Mouse (Mus musculus) limb, embryonic 14.5 days (tissue): Measurements from ENCODE around the gene Capn11. TPM values are rescaled to one million over a fixed set of nuclear protein-coding genes. Genes with fewer than 3 reads are reported as not detected.
A peak's percentile ranks its signal among the peaks of the same experiment; 100 is the strongest.

ENCODE experiments used
- ATAC-seq: fragments of 200-750 bp; cut with Nextera tagmentation; 2 replicates; pipeline ENCODE4 v1.8.0; 2017; ENCODE audit warnings: low read depth, moderate number of reproducible peaks, moderate TSS enrichment; ENCODE audit not compliant: low FRiP score
- DNase-seq: peaks from one replicate; pipeline ENCODE4 v3.0.0-alpha.2; 2015; ENCODE audit warnings: low spot score
- H3K27ac ChIP-seq: fragments of 300-500 bp; sonication (generic); replicated peaks from 2 replicates; pipeline ENCODE4 v1.5.1; 2014; ENCODE audit warnings: low read depth, mild to moderate bottlenecking, low read length, moderate library complexity, mixed read lengths
- H3K27me3 ChIP-seq: fragments of 300-500 bp; sonication (generic); 2 replicates; pipeline ENCODE4 v1.6.1; 2014; ENCODE audit warnings: low read length, mixed read lengths; ENCODE audit not compliant: control insufficient read depth, insufficient read depth
- H3K36me3 ChIP-seq: fragments of 300-500 bp; sonication (generic); 2 replicates; pipeline ENCODE4 v1.6.1; 2014; ENCODE audit warnings: mild to moderate bottlenecking, low read length, moderate library complexity, mixed read lengths; ENCODE audit not compliant: control insufficient read depth, insufficient read depth
- H3K4me1 ChIP-seq: fragments of 300-500 bp; sonication (generic); 2 replicates; pipeline ENCODE4 v1.6.1; 2014; ENCODE audit warnings: antibody characterized with exemption, low read length, mixed read lengths; ENCODE audit not compliant: control insufficient read depth, insufficient read depth
- H3K4me2 ChIP-seq: fragments of 300-500 bp; sonication (generic); replicated peaks from 2 replicates; pipeline ENCODE4 v1.6.1; 2014; ENCODE audit warnings: low read depth, mild to moderate bottlenecking, low read length, moderate library complexity; ENCODE audit not compliant: severe bottlenecking
- H3K4me3 ChIP-seq: fragments of 300-500 bp; sonication (generic); replicated peaks from 2 replicates; pipeline ENCODE4 v1.5.1; 2014; ENCODE audit warnings: low read length
- H3K9ac ChIP-seq: fragments of 300-500 bp; sonication (generic); 2 replicates; pipeline ENCODE4 v1.6.1; 2014; ENCODE audit warnings: mild to moderate bottlenecking, low read depth, low read length, moderate library complexity; ENCODE audit not compliant: severe bottlenecking
- H3K9me3 ChIP-seq: fragments of 300-500 bp; sonication (generic); 2 replicates; pipeline ENCODE4 v1.6.1; 2016; ENCODE audit warnings: low read length; ENCODE audit not compliant: control insufficient read depth
- POLR2A ChIP-seq: fragments of 200-500 bp; IDR thresholded peaks from 2 replicates; pipeline ENCODE4 v1.8.0; 2012; ENCODE audit warnings: inconsistent platforms, mild to moderate bottlenecking, moderate library complexity, borderline replicate concordance; ENCODE audit not compliant: insufficient read depth, insufficient read length; ENCODE audit errors: extremely low read depth
- WGBS: fragments of 180-500 bp; shearing (Covaris S2); extraction: QIAGEN DNeasy Blood & Tissue Kit; methylation state at CpG from one replicate; pipeline ENCODE4 v1.1.7; 2014; 5-methylcytosine and 5-hydroxymethylcytosine counted together
- polyA plus RNA-seq, 2 experiments: library from polyadenylated mRNA; depleted of rRNA in 1 of 2; stranded (reverse) in 1 of 2; unstranded in 1 of 2; fragments of >200 nt; fragmentation: Nextera tagmentation in 1 of 2; extraction: Ambion mirVana in 1 of 2; gene quantifications; 2 replicates each; pipeline versions ENCODE4 v1.2.1 to v1.2.3; 2012 to 2014

Gene Capn11
- polyA plus RNA-seq, 2 experiments: 0.03 TPM; not detected in 1

GRCm38 (mm10) chr17:45617655-45618054 is 41.5 kb downstream of the Capn11 start:
- no peak overlapping the region for H3K4me2 ChIP-seq
- no peaks in the 10 kb centered on the region for H3K27me3 ChIP-seq
- no peak overlapping the region for H3K9ac ChIP-seq
- no peak for ATAC-seq
- no peaks in the 10 kb centered on the region for H3K9me3 ChIP-seq
- H3K36me3 ChIP-seq: no peaks in the 10 kb centered on the region
- WGBS: 89% methylated on average over 6 of the region's 6 CpGs
- H3K4me1 ChIP-seq: peaks cover 10% of the 10 kb centered on the region
- DNase-seq: no peak
- H3K4me3 ChIP-seq: no peak overlapping the region
- no peak overlapping the region for H3K27ac ChIP-seq
- no peak for TF ChIP-seq POLR2A

- H3K27ac ChIP-seq: no peak overlapping the region
- no peak overlapping the region for H3K4me2 ChIP-seq
- H3K4me1 ChIP-seq: peaks cover 10% of the 10 kb centered on the region
- no peaks in the 10 kb centered on the region for H3K36me3 ChIP-seq
- ATAC-seq: no peak
- H3K27me3 ChIP-seq: no peaks in the 10 kb centered on the region
- no peak for DNase-seq
- H3K4me3 ChIP-seq: no peak overlapping the region
- whole genome bisulfite sequencing: 78% methylated on average over 3 of the region's 3 CpGs
- no peaks in the 10 kb centered on the region for H3K9me3 ChIP-seq
- no peak overlapping the region for H3K9ac ChIP-seq
- TF ChIP-seq POLR2A: no peak
Observed at GRCm38 (mm10) chr17:45616679-45617078, 42.4 kb downstream of the Capn11 start.

DNA sequence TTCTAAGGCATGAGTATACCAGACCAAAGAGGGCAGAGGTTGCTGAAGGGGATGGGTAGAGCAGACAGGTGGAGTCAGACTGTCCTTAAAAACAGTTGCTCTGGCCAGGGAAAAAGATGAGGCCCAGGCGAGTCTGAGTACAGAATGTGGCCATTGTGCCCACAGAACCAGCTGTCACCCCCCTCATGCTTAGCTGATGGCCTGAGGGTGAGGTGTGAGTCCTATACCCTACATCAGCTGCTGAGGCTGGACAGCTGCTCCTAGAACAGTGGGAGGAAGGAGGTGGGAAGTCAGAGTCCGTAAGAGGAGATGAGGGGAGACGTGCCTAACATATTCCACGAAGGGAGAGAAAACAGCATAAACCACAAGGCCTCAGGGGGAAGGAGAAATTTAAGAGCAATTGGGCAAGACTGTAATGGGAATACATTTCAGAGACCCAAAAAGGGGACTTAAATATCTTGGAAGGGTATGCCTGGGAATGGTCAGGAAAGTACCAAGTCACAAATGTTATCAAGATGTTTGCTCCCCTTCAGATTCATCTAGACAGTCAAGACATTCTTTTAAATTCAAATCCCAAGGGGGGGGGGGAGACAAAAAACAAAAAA is 43.0 kb downstream of the Capn11 start:
- Histone ChIP-seq H3K9me3 (no peaks in the 10 kb centered on the region), H3K4me1 (peaks cover 10% of the 10 kb centered on the region), H3K4me3 (no peak overlapping the region), H3K27me3 (no peaks in the 10 kb centered on the region), H3K36me3 (no peaks in the 10 kb centered on the region), H3K9ac (no peak overlapping the region), H3K4me2 (no peak overlapping the region), H3K27ac (no peak overlapping the region)
- WGBS: 51% methylated on average over 4 of the region's 4 CpGs
- TF ChIP-seq POLR2A: no peak
- DNase-seq (no peak), ATAC-seq (peak; percentile 60; the same call in 1 of the 2 replicates)

DNA sequence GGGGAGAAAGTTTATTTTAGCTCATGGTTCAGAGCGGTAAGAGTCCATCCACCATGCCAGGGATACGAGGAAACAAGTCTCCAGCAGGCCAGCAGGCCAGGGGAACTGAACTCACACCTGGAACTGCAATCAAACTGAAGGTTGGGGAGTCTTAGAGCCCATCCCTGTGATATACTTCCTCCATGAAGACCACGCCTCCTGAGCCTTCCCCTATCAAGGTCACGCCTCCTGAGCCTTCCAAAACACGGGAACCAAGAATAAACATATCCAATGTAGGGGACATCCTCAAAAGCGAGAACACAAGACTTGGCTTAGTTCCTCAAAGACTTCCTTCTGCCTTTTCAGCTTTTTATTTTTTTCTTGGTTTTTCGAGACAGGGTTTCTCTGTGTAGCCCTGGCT is 46.2 kb downstream of the Capn11 start:
- 88% methylated on average over 7 of the region's 7 CpGs for WGBS
- ATAC-seq: no peak

DNA sequence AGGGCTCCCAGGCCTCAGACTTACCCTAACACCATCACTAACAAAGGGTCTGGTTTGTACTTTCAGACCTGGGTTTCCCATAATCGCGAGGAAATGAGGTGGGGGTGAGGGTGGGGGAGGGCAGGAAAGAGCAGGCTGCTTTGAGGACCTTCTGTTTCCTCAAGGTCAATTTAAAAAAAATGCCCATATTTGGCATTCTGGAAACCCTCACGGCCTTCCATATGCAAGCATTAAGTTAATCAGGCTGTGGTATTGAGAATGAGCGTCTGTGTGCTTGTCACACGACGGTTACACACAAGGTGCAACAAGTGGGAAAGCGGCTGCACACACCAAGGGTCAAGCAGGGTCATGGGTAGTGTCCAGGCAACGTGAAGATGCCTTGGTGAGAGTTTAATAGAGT is 47.1 kb downstream of the Capn11 start:
- no peak overlapping the region for H3K9ac ChIP-seq
- DNase-seq (no peak), ATAC-seq (no peak)
- TF ChIP-seq POLR2A: no peak
- no peaks in the 10 kb centered on the region for H3K36me3 ChIP-seq
- 68% methylated on average over 8 of the region's 8 CpGs for WGBS
- H3K4me2 ChIP-seq: no peak overlapping the region
- no peaks in the 10 kb centered on the region for H3K4me1 ChIP-seq
- H3K27me3 ChIP-seq: no peaks in the 10 kb centered on the region
- H3K4me3 ChIP-seq: no peak overlapping the region
- H3K9me3 ChIP-seq: 0 out of 2 replicates have a peak, but pooled peaks cover 3% of the 10 kb centered on the region
- no peak overlapping the region for H3K27ac ChIP-seq

More for the DNA sequence above, 46.2 kb downstream of the Capn11 start:
- no peak overlapping the region for H3K4me3 ChIP-seq
- DNase-seq: no peak
- H3K4me2 ChIP-seq: no peak overlapping the region
- no peak overlapping the region for H3K9ac ChIP-seq
- TF ChIP-seq POLR2A: no peak
- H3K4me1 ChIP-seq: no peaks in the 10 kb centered on the region
- no peak overlapping the region for H3K27ac ChIP-seq
- no peaks in the 10 kb centered on the region for H3K36me3 ChIP-seq
- no peaks in the 10 kb centered on the region for H3K9me3 ChIP-seq
- H3K27me3 ChIP-seq: no peaks in the 10 kb centered on the region
